Mouse (Mus musculus) testis, adult 2 months (tissue): Measurements from ENCODE around the gene Hspb7. TPM values are rescaled to one million over a fixed set of nuclear protein-coding genes. Genes with fewer than 3 reads are reported as not detected.

Experiments
- H3K27ac ChIP-seq: fragments of 200-500 bp; 2 replicates; pipeline ENCODE4 v1.5.1; 2012; ENCODE audit warnings: low read depth, low read length; ENCODE audit not compliant: control insufficient read depth, insufficient read depth
- H3K27me3 ChIP-seq: fragments of 200-500 bp; 2 replicates; pipeline ENCODE4 v1.6.1; 2012; ENCODE audit warnings: mild to moderate bottlenecking, low read length, moderate library complexity; ENCODE audit not compliant: control insufficient read depth, insufficient read depth
- H3K36me3 ChIP-seq: fragments of 200-500 bp; 2 replicates; pipeline ENCODE4 v1.6.1; 2012; ENCODE audit warnings: mild to moderate bottlenecking, low read length; ENCODE audit not compliant: control insufficient read depth, insufficient read depth
- H3K4me1 ChIP-seq: fragments of 200-500 bp; 2 replicates; pipeline ENCODE4 v1.6.1; 2012; ENCODE audit warnings: low read length; ENCODE audit not compliant: control insufficient read depth, insufficient read depth
- H3K4me3 ChIP-seq: fragments of 200-500 bp; 2 replicates; pipeline ENCODE4 v1.5.1; 2012; ENCODE audit warnings: low read depth, mild to moderate bottlenecking, low read length, moderate library complexity, mixed read lengths; ENCODE audit not compliant: control insufficient read depth
- CTCF ChIP-seq: fragments of 200-500 bp; IDR thresholded peaks from 2 replicates; pipeline ENCODE4 v1.5.1; 2012; ENCODE audit warnings: low read depth, mild to moderate bottlenecking, inconsistent platforms, low read length, moderate library complexity; ENCODE audit not compliant: control insufficient read depth, insufficient read depth, insufficient replicate concordance
- POLR2A ChIP-seq: fragments of 200-500 bp; IDR thresholded peaks from 2 replicates; pipeline ENCODE4 v1.6.1; 2012; ENCODE audit warnings: low read depth, mild to moderate bottlenecking, inconsistent platforms, low read length, moderate library complexity; ENCODE audit not compliant: control insufficient read depth
- polyA plus RNA-seq: library from polyadenylated mRNA; depleted of rRNA; stranded (reverse); fragments of >200 nt; gene quantifications from 2 replicates; pipeline ENCODE4 v1.2.3, GENCODE M21; 2012

Gene Hspb7
- polyA plus RNA-seq, 1 experiment, result 24.7 TPM

GRCm38 (mm10) chr4:141427921-141428320 lies 7.3 kb downstream of the Hspb7 start:
- Histone ChIP-seq H3K4me3 (no peak overlapping the region), H3K4me1 (peaks cover 10% of the 10 kb centered on the region), H3K36me3 (no peaks in the 10 kb centered on the region), H3K27me3 (no peaks in the 10 kb centered on the region), H3K27ac (no peak overlapping the region)
- no peak for TF ChIP-seq CTCF
- no peak for TF ChIP-seq POLR2A

- Histone ChIP-seq H3K4me1 (peaks cover 10% of the 10 kb centered on the region), H3K36me3 (no peaks in the 10 kb centered on the region), H3K4me3 (no peak overlapping the region), H3K27me3 (no peaks in the 10 kb centered on the region), H3K27ac (no peak overlapping the region)
- TF ChIP-seq POLR2A (no peak), CTCF (no peak)
Measured at GRCm38 (mm10) chr4:141429381-141429780, 8.8 kb downstream of the Hspb7 start.

- H3K4me3 ChIP-seq, result no peak overlapping the region
- H3K27me3 ChIP-seq, result no peaks in the 10 kb centered on the region
- no peak overlapping the region for H3K27ac ChIP-seq
- H3K36me3 ChIP-seq, result no peaks in the 10 kb centered on the region
- H3K4me1 ChIP-seq, result peaks cover 10% of the 10 kb centered on the region
- TF ChIP-seq CTCF (no peak; the same call in 1 of the 2 replicates), POLR2A (no peak)
Measured at GRCm38 (mm10) chr4:141429847-141430246, 9.3 kb downstream of the Hspb7 start.

- Histone ChIP-seq H3K36me3 (no peaks in the 10 kb centered on the region), H3K27ac (no peak overlapping the region), H3K4me1 (peaks cover under 1% of the 10 kb centered on the region), H3K4me3 (no peak overlapping the region), H3K27me3 (no peaks in the 10 kb centered on the region)
- TF ChIP-seq POLR2A (no peak), CTCF (peak; percentile 70; the same call in 1 of the 2 replicates)
Measured at GRCm38 (mm10) chr4:141430997-141431396, 10.4 kb downstream of the Hspb7 start.

- no peaks in the 10 kb centered on the region for H3K36me3 ChIP-seq
- no peaks in the 10 kb centered on the region for H3K27me3 ChIP-seq
- no peak for TF ChIP-seq POLR2A
- TF ChIP-seq CTCF, result no peak
- H3K27ac ChIP-seq, result no peak overlapping the region
- H3K4me3 ChIP-seq, result no peak overlapping the region
- no peaks in the 10 kb centered on the region for H3K4me1 ChIP-seq
Measured at GRCm38 (mm10) chr4:141432666-141433065, 12.1 kb downstream of the Hspb7 start.

- peak overlapping the region; percentile 8 for H3K4me3 ChIP-seq
- H3K27me3 ChIP-seq, result no peaks in the 10 kb centered on the region
- TF ChIP-seq CTCF, result no peak
- TF ChIP-seq POLR2A, result no peak
- H3K27ac ChIP-seq, result no peak overlapping the region
- H3K4me1 ChIP-seq, result no peaks in the 10 kb centered on the region
- no peaks in the 10 kb centered on the region for H3K36me3 ChIP-seq
Measured at GRCm38 (mm10) chr4:141433191-141433590, 12.6 kb downstream of the Hspb7 start.

GRCm38 (mm10) chr4:141435974-141436373 lies 15.4 kb downstream of the Hspb7 start, which contains the start of gene Srarp:
Gene Srarp, minus strand, starts transcription at chr4:141436105.
- Histone ChIP-seq H3K36me3 (no peaks in the 10 kb centered on the region), H3K27me3 (no peaks in the 10 kb centered on the region), H3K4me1 (no peaks in the 10 kb centered on the region), H3K4me3 (no peak within 1 kb of the TSS), H3K27ac (no peak within 1 kb of the TSS)
- no peak for TF ChIP-seq CTCF
- TF ChIP-seq POLR2A, result no peak

- no peaks in the 10 kb centered on the region for H3K36me3 ChIP-seq
- no peak overlapping the region for H3K27ac ChIP-seq
- H3K4me3 ChIP-seq, result no peak overlapping the region
- H3K4me1 ChIP-seq, result peaks cover 3% of the 10 kb centered on the region; the same call in 1 of the 2 replicates
- no peaks in the 10 kb centered on the region for H3K27me3 ChIP-seq
- no peak for TF ChIP-seq POLR2A
- TF ChIP-seq CTCF, result no peak
Measured at GRCm38 (mm10) chr4:141439083-141439803, 18.7 kb downstream of the Hspb7 start.
